Mouse (Mus musculus) subcutaneous adipose tissue, adult 2 months (tissue): ENCODE data around the gene Cox8c. TPM values are rescaled to one million over a fixed set of nuclear protein-coding genes. Genes with fewer than 3 reads are reported as not detected.

Experiments
- polyA plus RNA-seq: library from polyadenylated mRNA; depleted of rRNA; stranded (reverse); fragments of >200 nt; gene quantifications from 2 replicates; pipeline ENCODE4 v1.2.3, GENCODE M21; 2012; ENCODE audit warnings: low replicate concordance; rRNA removed

Cox8c gene
- polyA plus RNA-seq, result not detected in 2 replicates

DNA sequence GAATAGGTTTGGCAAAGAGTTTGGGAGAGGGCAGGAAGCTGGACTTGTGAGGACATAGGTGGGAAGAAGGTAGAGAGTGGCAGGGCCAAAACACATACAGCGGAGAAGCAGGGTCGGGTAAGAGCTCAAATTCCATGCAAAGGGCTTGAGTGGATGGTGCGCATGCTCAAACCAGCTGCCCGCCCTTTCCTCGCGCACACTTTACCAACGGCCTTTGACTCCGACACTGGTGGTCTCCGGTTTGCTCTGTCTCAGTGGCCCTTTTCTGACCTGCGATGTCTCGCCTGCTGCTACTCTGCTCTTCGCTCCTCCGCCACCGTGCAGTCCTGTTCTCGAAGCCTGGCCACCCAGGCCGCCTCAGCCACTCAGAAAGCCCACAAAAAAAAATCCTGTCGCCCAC lies at the start of gene Cox8c:
Cox8c (plus strand) TSS at position 226 of the 400 bp plus-strand sequence.

DNA sequence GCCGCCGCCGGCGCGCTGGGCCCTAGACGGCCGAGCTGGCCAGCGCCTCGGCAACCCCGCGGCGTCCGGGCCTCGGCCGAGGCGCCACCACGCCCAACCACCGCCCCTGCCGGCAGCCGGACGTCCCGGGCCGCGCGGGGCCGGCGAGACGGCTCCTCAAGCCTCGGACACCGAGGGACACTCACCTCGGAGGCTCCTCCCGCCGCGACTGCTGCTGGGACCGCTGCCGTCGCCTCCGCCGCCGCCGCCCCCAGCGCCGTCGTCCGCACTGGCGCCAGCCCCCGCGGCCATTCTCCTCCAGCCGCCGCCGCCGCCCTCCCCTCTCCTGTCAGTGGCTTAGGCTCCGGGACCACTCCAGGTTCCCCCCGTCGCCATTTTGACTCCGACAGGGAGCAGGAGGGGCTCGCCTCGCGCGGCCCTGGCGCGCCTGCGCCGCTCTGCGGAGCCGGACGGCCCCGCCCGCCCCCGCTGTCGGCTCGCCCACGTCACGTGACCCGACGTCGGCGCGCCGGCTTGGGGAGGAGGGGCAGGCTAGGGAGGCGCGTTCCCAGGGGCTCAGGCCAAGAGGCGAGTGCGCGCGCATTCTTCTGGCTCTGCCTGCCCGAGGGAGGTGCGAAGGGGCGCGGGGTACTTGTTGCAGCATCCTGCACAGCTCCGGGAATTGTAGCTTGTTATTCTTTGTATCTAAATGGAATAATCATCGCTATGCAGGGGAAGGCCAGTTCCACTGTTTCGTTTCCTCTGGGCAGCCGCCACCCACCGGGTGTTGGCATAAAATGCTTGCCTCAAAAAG lies 20.9 kb upstream of the Cox8c start, which contains the start of gene Btbd7:
Btbd7 (minus strand) TSS at position 441 of the 793 bp plus-strand sequence.

GRCm38 (mm10) chr12:102948778-102949394 lies 49.8 kb downstream of the Cox8c start, which contains the start of gene Unc79:
TSS of gene Unc79 (plus strand) at chr12:102948859.

Other genes starting within 250 kb of the Cox8c start
- gene Itpk1, start 194.4 kb upstream of the Cox8c start, polyA plus RNA-seq, result 56.8 and 72.6 TPM in 2 replicates
- gene Moap1, start 155.7 kb upstream of the Cox8c start, polyA plus RNA-seq, result 0.50 TPM in 1 of 2 replicates, not detected in the other
- gene Tmem251, start 155.6 kb upstream of the Cox8c start, polyA plus RNA-seq, result 1.7 and 2.6 TPM in 2 replicates
- gene Gm28051, start 141.6 kb upstream of the Cox8c start, polyA plus RNA-seq, result not detected in 2 replicates
- 3.9 and 13.3 TPM in 2 replicates for gene Gon7, start 141.5 kb upstream of the Cox8c start, polyA plus RNA-seq
- gene Ubr7, start 141.3 kb upstream of the Cox8c start, polyA plus RNA-seq, result 14.4 and 21.8 TPM in 2 replicates
- 2.8 and 3.5 TPM in 2 replicates for gene Gm20604, start 140.6 kb upstream of the Cox8c start, polyA plus RNA-seq
- 13.7 and 25.4 TPM in 2 replicates for gene Btbd7, start 20.8 kb upstream of the Cox8c start, polyA plus RNA-seq
- gene Unc79, start 49.5 kb downstream of the Cox8c start, polyA plus RNA-seq, result 0.24 and 1.2 TPM in 2 replicates